In genomic region chr3:115714049-115714435, GRCm38 (mm10) we compare ENCODE assay signal across 8 mouse cellular contexts. TPM values are rescaled to one million over a fixed set of nuclear protein-coding genes. Genes with fewer than 3 reads are reported as not detected.
DNase-seq lines count a peak whose midpoint lies in the region; ATAC-seq lines count a peak whose summit lies in the region.

No protein-coding gene starts in this region.

- no peak for ATAC-seq in embryonic facial prominence, embryonic 15.5 days (ENCODE audit: insufficient number of reproducible peaks, low FRiP score, low TSS enrichment, low read depth)
- ATAC-seq in hindbrain, embryonic 14.5 days (ENCODE audit: low FRiP score): no peak
- no peak for ATAC-seq in midbrain, embryonic 12.5 days (ENCODE audit: low FRiP score, low read depth)

- peaks cover 5% of the 10 kb centered on the region; the same call in 1 of the 2 replicates for H3K36me3 ChIP-seq in embryonic facial prominence, embryonic 15.5 days
- H3K36me3 ChIP-seq in hindbrain, embryonic 14.5 days (replicated peaks; ENCODE audit: control insufficient read depth, insufficient read depth): no peaks in the 10 kb centered on the region
- H3K36me3 ChIP-seq in midbrain, embryonic 12.5 days: no peaks in the 10 kb centered on the region

- WGBS in embryonic facial prominence, embryonic 15.5 days: 5% methylated on average over 5 of the region's 5 CpGs
- 7% methylated on average over 5 of the region's 5 CpGs for WGBS in hindbrain, embryonic 14.5 days
- WGBS in midbrain, embryonic 12.5 days: 7% methylated on average over 5 of the region's 5 CpGs

- DNase-seq in spleen, postnatal 36 days (ENCODE audit: low spot score in 2 of 2): peak; percentile 43 to 64
- DNase-seq in spleen, postnatal 10 days (ENCODE audit: low spot score in 2 of 2): no peak
- DNase-seq in hindbrain, embryonic 14.5 days (ENCODE audit: low spot score): peak; percentile 33
- DNase-seq in urinary bladder, postnatal 36 days (ENCODE audit: low spot score in 2 of 2): no peak
- no peak for DNase-seq in cerebellum, adult 8-10 months
- DNase-seq in thymus, postnatal 10 days (ENCODE audit: low spot score in 2 of 2): no peak

- no peak overlapping the region for H3K27ac ChIP-seq in embryonic facial prominence, embryonic 15.5 days (replicated peaks)
- peak overlapping the region; percentile 59; the same call in 1 of the 2 replicates for H3K27ac ChIP-seq in hindbrain, embryonic 14.5 days
- H3K27ac ChIP-seq in midbrain, embryonic 12.5 days (replicated peaks): 0 out of 2 replicates have a peak overlapping the region, but pooled peaks have one; percentile 16

- no peaks in the 10 kb centered on the region for H3K27me3 ChIP-seq in embryonic facial prominence, embryonic 15.5 days
- H3K27me3 ChIP-seq in hindbrain, embryonic 14.5 days (ENCODE audit: control insufficient read depth, insufficient read depth, low read length): peaks cover 15% of the 10 kb centered on the region; the same call in 1 of the 2 replicates
- peaks cover 8% of the 10 kb centered on the region for H3K27me3 ChIP-seq in midbrain, embryonic 12.5 days

- H3K4me3 ChIP-seq in embryonic facial prominence, embryonic 15.5 days (replicated peaks): peak overlapping the region; percentile 62
- H3K4me3 ChIP-seq in hindbrain, embryonic 14.5 days (replicated peaks; ENCODE audit: low read length): peak overlapping the region; percentile 42
- H3K4me3 ChIP-seq in midbrain, embryonic 12.5 days: peak overlapping the region; percentile 53

- peak overlapping the region; percentile 82 for H3K4me2 ChIP-seq in embryonic facial prominence, embryonic 15.5 days (replicated peaks)
- H3K4me2 ChIP-seq in hindbrain, embryonic 14.5 days (replicated peaks): peak overlapping the region; percentile 86
- peak overlapping the region; percentile 67 for H3K4me2 ChIP-seq in midbrain, embryonic 12.5 days (replicated peaks)

- H3K4me1 ChIP-seq in embryonic facial prominence, embryonic 15.5 days: 0 out of 2 replicates have a peak, but pooled peaks cover 9% of the 10 kb centered on the region
- 0 out of 2 replicates have a peak, but pooled peaks cover 8% of the 10 kb centered on the region for H3K4me1 ChIP-seq in hindbrain, embryonic 14.5 days (replicated peaks; ENCODE audit: control insufficient read depth, insufficient read depth, low read length)
- peaks cover 21% of the 10 kb centered on the region for H3K4me1 ChIP-seq in midbrain, embryonic 12.5 days

- H3K9me3 ChIP-seq in embryonic facial prominence, embryonic 15.5 days (replicated peaks): no peaks in the 10 kb centered on the region
- H3K9me3 ChIP-seq in hindbrain, embryonic 14.5 days (ENCODE audit: control insufficient read depth, low read length): no peaks in the 10 kb centered on the region
- no peaks in the 10 kb centered on the region for H3K9me3 ChIP-seq in midbrain, embryonic 12.5 days

- H3K9ac ChIP-seq in embryonic facial prominence, embryonic 15.5 days: peak overlapping the region; percentile 57; the same call in 1 of the 2 replicates
- H3K9ac ChIP-seq in hindbrain, embryonic 14.5 days: peak overlapping the region; percentile 46
- peak overlapping the region; percentile 47 for H3K9ac ChIP-seq in midbrain, embryonic 12.5 days (replicated peaks)

RNA-seq across cellular contexts. Expression of gene S1pr1, which starts 0.8 kb away (rescaled TPM):
- polyA plus RNA-seq in embryonic facial prominence, embryonic 15.5 days (2015; fragmentation: Nextera tagmentation; extraction: Ambion mirVana): 29.4 and 32.5 TPM in 2 replicates
- polyA plus RNA-seq in hindbrain, embryonic 14.5 days (2014; fragmentation: Nextera tagmentation; extraction: Ambion mirVana): 25.0 and 30.7 TPM in 2 replicates
- 20.8 and 21.2 TPM in 2 replicates for polyA plus RNA-seq in midbrain, embryonic 12.5 days (2016; fragmentation: Nextera tagmentation; extraction: Ambion mirVana)

Comparison
In these comparisons a context has a peak if more than half of its experiments do, and no peak if none do; other contexts are left out.
1. DNase-seq: peak in spleen, postnatal 36 days (2 of 2) and hindbrain, embryonic 14.5 days (single experiment); none in spleen, postnatal 10 days (0 of 2), urinary bladder, postnatal 36 days (0 of 2), cerebellum, adult 8-10 months (single experiment) and thymus, postnatal 10 days (0 of 2).
2. Peak in every context shown above with its lines, with median percentiles within 50 percentile points of each other: H3K4me2 ChIP-seq, H3K4me3 ChIP-seq and H3K9ac ChIP-seq.